Mouse (Mus musculus) MEL (cell line): ENCODE data around the gene 1700024P04Rik. TPM values are rescaled to one million over a fixed set of nuclear protein-coding genes. Genes with fewer than 3 reads are reported as not detected.
A peak's percentile ranks its signal among the peaks of the same experiment; 100 is the strongest.

Source experiments
- DNase-seq: peaks from one replicate; pipeline ENCODE4 v3.0.0; 2011; ENCODE audit warnings: low read depth, low spot score
- H3K27ac ChIP-seq: 2 replicates; pipeline ENCODE4 v1.5.1; 2012; ENCODE audit warnings: low read depth, mild to moderate bottlenecking, control low read depth, low read length, moderate library complexity; ENCODE audit not compliant: control insufficient read depth
- H3K27me3 ChIP-seq, 2 experiments: fragments of 150-350 bp in 1 of 2; sonication (generic) in 1 of 2; 2 replicates each; pipeline ENCODE4 v1.6.1; 2012; ENCODE audit warnings: low read length in 2 of 2, mild to moderate bottlenecking in 2 of 2, improper control_type of control experiment in 1 of 2, moderate library complexity in 1 of 2; ENCODE audit not compliant: insufficient read depth in 2 of 2, control insufficient read depth in 1 of 2
- H3K36me3 ChIP-seq, 2 experiments: 2 replicates each; pipeline ENCODE4 v1.6.1; 2012 to 2014; ENCODE audit warnings: low read length in 2 of 2, improper control_type of control experiment in 1 of 2, inconsistent platforms in 1 of 2, mild to moderate bottlenecking in 1 of 2; ENCODE audit not compliant: insufficient read depth in 2 of 2, control insufficient read depth in 1 of 2
- H3K4me1 ChIP-seq, 2 experiments: fragments of 150-350 bp in 1 of 2; sonication (generic) in 1 of 2; 2 replicates each; pipeline ENCODE4 v1.6.1; 2012; ENCODE audit warnings: low read length in 2 of 2, improper control_type of control experiment in 1 of 2, mild to moderate bottlenecking in 1 of 2; ENCODE audit not compliant: insufficient read depth in 2 of 2, control insufficient read depth in 1 of 2
- H3K4me3 ChIP-seq, 2 experiments: fragments of 150-350 bp in 1 of 2; sonication (generic) in 1 of 2; 2 replicates each; pipeline ENCODE4 v1.5.1; 2012; ENCODE audit warnings: low read depth in 2 of 2, low read length in 2 of 2, mild to moderate bottlenecking in 2 of 2, moderate library complexity in 2 of 2, control low read depth in 1 of 2, improper control_type of control experiment in 1 of 2; ENCODE audit not compliant: control insufficient read depth in 1 of 2, insufficient read depth in 1 of 2
- H3K79me2 ChIP-seq: 2 replicates; pipeline ENCODE4 v1.6.1; 2012; ENCODE audit warnings: mild to moderate bottlenecking, low read length, moderate library complexity; ENCODE audit not compliant: control insufficient read depth, poor library complexity, insufficient read depth
- H3K9ac ChIP-seq: 2 replicates; pipeline ENCODE4 v1.6.1; 2012; ENCODE audit warnings: low read depth, mild to moderate bottlenecking, control low read depth, low read length, moderate library complexity; ENCODE audit not compliant: control insufficient read depth, poor library complexity, severe bottlenecking
- H3K9me3 ChIP-seq: fragments of 150-350 bp; sonication (generic); replicated peaks from 2 replicates; pipeline ENCODE4 v1.6.1; 2012; ENCODE audit warnings: mild to moderate bottlenecking, low read length, improper control_type of control experiment, moderate library complexity; ENCODE audit not compliant: insufficient read depth
- GATA1 ChIP-seq: IDR thresholded peaks from 2 replicates; pipeline ENCODE4 v1.6.1; 2011; ENCODE audit warnings: low read depth, low read length, improper control_type of control experiment
- MAX ChIP-seq: IDR thresholded peaks from 2 replicates; pipeline ENCODE4 v1.6.1; 2011; ENCODE audit warnings: low read length, improper control_type of control experiment
- MXI1 ChIP-seq: IDR thresholded peaks from 2 replicates; pipeline ENCODE4 v1.6.1; 2011; ENCODE audit warnings: mild to moderate bottlenecking, low read depth, low read length, improper control_type of control experiment
- MYC ChIP-seq: IDR thresholded peaks from 2 replicates; pipeline ENCODE4 v1.6.1; 2011; ENCODE audit warnings: low read depth, mild to moderate bottlenecking, low read length, improper control_type of control experiment, moderate library complexity
- NELFE ChIP-seq: IDR thresholded peaks from 2 replicates; pipeline ENCODE4 v1.6.1; 2011; ENCODE audit warnings: low read depth, low read length, improper control_type of control experiment
- POLR2AphosphoS5 ChIP-seq: IDR thresholded peaks from 2 replicates; pipeline ENCODE4 v1.6.1; 2012; ENCODE audit warnings: low read depth, borderline replicate concordance, mild to moderate bottlenecking, inconsistent platforms, low read length, moderate library complexity, mixed read lengths
- SIN3A ChIP-seq: IDR thresholded peaks from 2 replicates; pipeline ENCODE4 v1.6.1; 2012; ENCODE audit warnings: low read length, improper control_type of control experiment, inconsistent platforms
- SMC3 ChIP-seq: IDR thresholded peaks from 2 replicates; pipeline ENCODE4 v1.6.1; 2011; ENCODE audit warnings: low read depth, low read length, improper control_type of control experiment
- TAL1 ChIP-seq: IDR thresholded peaks from 2 replicates; pipeline ENCODE4 v1.6.1; 2012; ENCODE audit warnings: mild to moderate bottlenecking, inconsistent platforms, low read length, moderate library complexity, mixed read lengths
- TBP ChIP-seq: IDR thresholded peaks from 2 replicates; pipeline ENCODE4 v1.8.0; 2011; ENCODE audit warnings: low read depth, low read length, improper control_type of control experiment
- TCF12 ChIP-seq: IDR thresholded peaks from 2 replicates; pipeline ENCODE4 v1.6.1; 2014; ENCODE audit warnings: low read depth, mild to moderate bottlenecking, inconsistent platforms, low read length, improper control_type of control experiment, moderate library complexity
- USF1 ChIP-seq: IDR thresholded peaks from 2 replicates; pipeline ENCODE4 v1.6.1; 2014; ENCODE audit warnings: low read depth, mild to moderate bottlenecking, inconsistent platforms, low read length, improper control_type of control experiment, moderate library complexity
- ZC3H11A ChIP-seq: IDR thresholded peaks from 2 replicates; pipeline ENCODE4 v1.6.1; 2012; ENCODE audit warnings: low read depth, mild to moderate bottlenecking, inconsistent platforms, low read length, improper control_type of control experiment
- ZKSCAN1 ChIP-seq: IDR thresholded peaks from 2 replicates; pipeline ENCODE4 v1.6.1; 2012; ENCODE audit warnings: low read depth, mild to moderate bottlenecking, inconsistent platforms, low read length, improper control_type of control experiment, moderate library complexity
- polyA plus RNA-seq, 2 experiments: library from polyadenylated mRNA; stranded (reverse) in 1 of 2; unstranded in 1 of 2; fragments of >175 nt in 1 of 2; fragments of >200 nt in 1 of 2; gene quantifications; 2 replicates each; pipeline versions ENCODE4 v1.2.1 to v1.2.4; 2012; ENCODE audit warnings: low replicate concordance in 2 of 2, low read depth in 1 of 2; ENCODE audit not compliant: insufficient read length in 2 of 2, insufficient read depth in 1 of 2, missing spikeins in 1 of 2
- total RNA-seq: library from RNA; depleted of rRNA; stranded (reverse); fragments of 300-350 nt; gene quantifications from 2 replicates; pipeline ENCODE4 v1.2.3, GENCODE M21; 2012

The 1700024P04Rik gene
- total and polyA plus RNA-seq, 3 experiments, result not detected

GRCm38 (mm10) chr13:98967942-98968341 is 16.4 kb downstream of the 1700024P04Rik start:
- Histone ChIP-seq H3K27ac (no peak overlapping the region), H3K4me1 (peaks cover 0 to 11% of the 10 kb centered on the region in 2 experiments; a peak in 1 of 4 replicates), H3K9ac (no peak overlapping the region), H3K9me3 (no peaks in the 10 kb centered on the region), H3K36me3 (no peaks in the 10 kb centered on the region; a peak in 1 of 4 replicates), H3K79me2 (no peaks in the 10 kb centered on the region), H3K27me3 (peaks cover 0 to 2% of the 10 kb centered on the region in 2 experiments; a peak in 1 of 4 replicates), H3K4me3 (0 out of 4 replicates have a peak overlapping the region, but pooled peaks of 1 of the 2 experiments have one; percentile 12)
- no peak for DNase-seq
- TF ChIP-seq MAX, result no peak
- TF ChIP-seq POLR2AphosphoS5, result no peak
- no peak for TF ChIP-seq MXI1
- no peak for TF ChIP-seq GATA1
- TF ChIP-seq ZC3H11A, result no peak
- TF ChIP-seq TAL1, result no peak
- TF ChIP-seq TBP, result no peak
- no peak for TF ChIP-seq MYC

GRCm38 (mm10) chr13:98966583-98966982 is 17.8 kb downstream of the 1700024P04Rik start:
- H3K27me3 ChIP-seq, result peaks cover 0 to 2% of the 10 kb centered on the region in 2 experiments; a peak in 1 of 4 replicates
- TF ChIP-seq ZKSCAN1, result no peak
- TF ChIP-seq, all 39 proteins: peak for 0
- DNase-seq, result no peak
- Histone ChIP-seq H3K9ac (no peak overlapping the region), H3K9me3 (no peaks in the 10 kb centered on the region), H3K36me3 (no peaks in the 10 kb centered on the region; a peak in 1 of 4 replicates), H3K27ac (no peak overlapping the region), H3K4me1 (peaks cover 0 to 11% of the 10 kb centered on the region in 2 experiments; a peak in 1 of 4 replicates), H3K79me2 (no peaks in the 10 kb centered on the region), H3K4me3 (no peak overlapping the region)

- TF ChIP-seq NELFE (no peak), TCF12 (no peak), USF1 (no peak), MXI1 (no peak), SIN3A (no peak), SMC3 (no peak)
- H3K9ac ChIP-seq, result no peak overlapping the region
- H3K27ac ChIP-seq, result no peak overlapping the region
- DNase-seq, result no peak
- H3K79me2 ChIP-seq, result no peaks in the 10 kb centered on the region
- no peaks in the 10 kb centered on the region; a peak in 1 of 4 replicates for H3K36me3 ChIP-seq
- H3K4me1 ChIP-seq, result peaks cover 0 to 8% of the 10 kb centered on the region in 2 experiments; a peak in 1 of 4 replicates
- H3K4me3 ChIP-seq, result no peak overlapping the region
- H3K9me3 ChIP-seq, result no peaks in the 10 kb centered on the region
- H3K27me3 ChIP-seq, result peaks cover 0 to 2% of the 10 kb centered on the region in 2 experiments; a peak in 1 of 4 replicates
These were observed 20.8 kb downstream of the 1700024P04Rik start for GRCm38 (mm10) chr13:98963612-98964011.
